Mouse (Mus musculus) hindbrain, embryonic 11.5 days (tissue): ENCODE data around the gene Mier1. TPM values are rescaled to one million over a fixed set of nuclear protein-coding genes. Genes with fewer than 3 reads are reported as not detected.
A peak's percentile ranks its signal among the peaks of the same experiment; 100 is the strongest.

Source experiments
- ATAC-seq: fragments of 200-750 bp; cut with Nextera tagmentation; 2 replicates; pipeline ENCODE4 v1.8.0; 2017; ENCODE audit warnings: mild to moderate bottlenecking, moderate TSS enrichment, moderate library complexity; ENCODE audit not compliant: low FRiP score
- DNase-seq: peaks from one replicate; pipeline ENCODE4 v3.0.0-alpha.2; 2015; ENCODE audit warnings: low spot score
- H3K27ac ChIP-seq: fragments of 300-500 bp; sonication (generic); 2 replicates; pipeline ENCODE4 v1.5.1; 2014; ENCODE audit warnings: mild to moderate bottlenecking, low read depth, low read length
- H3K27me3 ChIP-seq: fragments of 300-500 bp; sonication (generic); 2 replicates; pipeline ENCODE4 v1.6.1; 2014; ENCODE audit warnings: mild to moderate bottlenecking, low read length, moderate library complexity, mixed read lengths; ENCODE audit not compliant: control insufficient read depth, insufficient read depth
- H3K36me3 ChIP-seq: fragments of 300-500 bp; sonication (generic); 2 replicates; pipeline ENCODE4 v1.6.1; 2014; ENCODE audit warnings: mild to moderate bottlenecking, low read length, moderate library complexity, mixed read lengths; ENCODE audit not compliant: control insufficient read depth, insufficient read depth
- H3K4me1 ChIP-seq: fragments of 300-500 bp; sonication (generic); replicated peaks from 2 replicates; pipeline ENCODE4 v1.6.1; 2014; ENCODE audit warnings: low read length, mixed read lengths; ENCODE audit not compliant: control insufficient read depth, insufficient read depth
- H3K4me2 ChIP-seq: fragments of 300-500 bp; sonication (generic); replicated peaks from 2 replicates; pipeline ENCODE4 v1.6.1; 2014; ENCODE audit warnings: mild to moderate bottlenecking, low read depth, low read length
- H3K4me3 ChIP-seq: fragments of 300-500 bp; sonication (generic); 2 replicates; pipeline ENCODE4 v1.5.1; 2014; ENCODE audit warnings: low read depth, low read length
- H3K9ac ChIP-seq: fragments of 300-500 bp; sonication (generic); 2 replicates; pipeline ENCODE4 v1.6.1; 2014; ENCODE audit warnings: low read depth, low read length
- H3K9me3 ChIP-seq: fragments of 300-500 bp; sonication (generic); 2 replicates; pipeline ENCODE4 v1.6.1; 2016; ENCODE audit warnings: low read length; ENCODE audit not compliant: control insufficient read depth
- WGBS: fragments of 180-500 bp; shearing (Covaris S2); extraction: QIAGEN DNeasy Blood & Tissue Kit; methylation state at CpG from one replicate; pipeline ENCODE4 v1.1.7; 2014; 5-methylcytosine and 5-hydroxymethylcytosine counted together
- polyA plus RNA-seq: library from polyadenylated mRNA; unstranded; fragments of >200 nt; fragmentation: Nextera tagmentation; extraction: Ambion mirVana; gene quantifications from 2 replicates; pipeline ENCODE4 v1.2.1, GENCODE M21; 2014

Mier1 gene
- 33.6 and 48.8 TPM in 2 replicates for polyA plus RNA-seq

DNA sequence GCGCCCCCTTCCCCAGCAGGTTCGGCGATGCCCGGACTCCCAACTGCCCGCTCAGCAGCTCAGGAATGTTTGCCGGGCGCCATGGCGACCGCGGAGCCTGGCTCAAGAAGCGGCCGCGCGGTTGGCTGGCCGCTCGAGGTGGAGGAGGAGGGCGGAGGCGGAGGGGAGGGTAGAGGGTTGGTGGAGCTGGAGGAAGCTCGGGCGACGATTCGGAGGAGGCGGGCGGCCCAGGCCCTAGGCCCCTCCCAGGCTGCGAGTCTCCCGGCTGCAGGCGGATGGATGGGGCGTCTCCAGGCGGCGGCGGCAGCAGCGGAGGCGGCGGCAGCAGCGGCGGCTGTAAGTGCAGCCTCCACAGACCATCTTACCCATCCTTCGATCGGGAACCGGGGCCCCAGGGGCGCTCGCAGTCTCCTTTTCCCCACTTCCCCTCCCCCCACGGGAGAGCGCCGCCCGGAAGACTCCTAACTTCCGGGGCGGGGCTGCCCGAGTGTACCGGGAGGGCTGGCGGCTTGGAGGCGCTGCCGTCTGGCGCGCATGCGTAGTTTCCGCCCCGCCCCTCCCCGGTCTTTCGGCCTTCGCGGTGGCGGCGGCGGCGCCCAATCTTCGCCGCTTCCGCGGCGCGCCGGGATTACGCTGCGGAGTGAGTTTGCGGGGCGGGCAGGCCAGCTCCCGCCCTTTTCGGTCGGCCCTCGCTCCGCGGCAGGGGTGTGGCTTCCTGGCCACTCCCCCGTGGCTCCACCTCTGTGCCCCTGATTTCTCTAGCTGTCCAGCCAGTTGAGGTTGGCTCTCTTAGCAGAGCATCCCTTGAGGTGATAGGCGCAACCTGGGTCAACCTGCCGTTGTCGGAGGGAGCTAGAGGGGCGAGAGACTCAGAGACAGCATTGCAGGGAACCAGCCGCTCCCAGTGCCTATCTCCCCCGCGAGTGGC is at the start of gene Mier1, which contains the start of gene Wdr78:
Gene Mier1, plus strand, starts transcription at position 207 of the 928 bp plus-strand sequence.
Gene Wdr78, minus strand, starts transcription at position 372 of the 928 bp plus-strand sequence.
- under 1% methylated on average over 77 of the region's 90 CpGs for WGBS
- H3K9me3 ChIP-seq, result no peaks in the 10 kb centered on the region
- DNase-seq (peak; percentile 97), ATAC-seq (peak; percentile 99)
- peak within 1 kb of the TSS; percentile 100 for H3K27ac ChIP-seq
- H3K4me3 ChIP-seq, result peak within 1 kb of the TSS; percentile 78
- no peaks in the 10 kb centered on the region for H3K36me3 ChIP-seq
- peak within 1 kb of the TSS; percentile 72 for H3K4me2 ChIP-seq
- no peaks in the 10 kb centered on the region; the same call in 1 of the 2 replicates for H3K4me1 ChIP-seq
- H3K9ac ChIP-seq, result peak within 1 kb of the TSS; percentile 92
- H3K27me3 ChIP-seq, result no peaks in the 10 kb centered on the region; the same call in 1 of the 2 replicates

DNA sequence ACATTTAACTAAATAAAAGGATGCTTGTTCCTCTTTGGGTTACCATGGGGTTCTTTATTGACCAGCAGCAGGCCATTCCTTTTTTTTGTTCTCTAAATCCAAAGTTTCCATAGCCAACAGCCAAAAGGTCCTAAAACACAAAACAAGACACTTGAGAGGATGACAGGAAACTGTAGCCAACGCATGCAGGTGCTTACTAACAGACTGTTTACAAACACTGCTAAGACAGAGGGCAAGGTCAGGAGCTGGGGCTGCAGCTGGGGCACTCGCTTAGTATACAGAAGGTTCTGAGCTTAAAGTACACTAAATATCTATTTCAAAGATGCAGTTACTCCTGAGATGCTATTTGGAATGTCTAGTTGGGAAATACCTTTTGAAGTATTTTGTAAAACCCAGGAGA is 49.8 kb upstream of the Mier1 start:
- Histone ChIP-seq H3K9me3 (no peaks in the 10 kb centered on the region), H3K4me1 (no peaks in the 10 kb centered on the region), H3K27me3 (no peaks in the 10 kb centered on the region), H3K4me3 (no peak overlapping the region), H3K4me2 (no peak overlapping the region), H3K9ac (no peak overlapping the region), H3K36me3 (no peaks in the 10 kb centered on the region), H3K27ac (no peak overlapping the region)
- WGBS, result 85% methylated on average over 2 of the region's 2 CpGs
- DNase-seq, result no peak
- no peak for ATAC-seq

DNA sequence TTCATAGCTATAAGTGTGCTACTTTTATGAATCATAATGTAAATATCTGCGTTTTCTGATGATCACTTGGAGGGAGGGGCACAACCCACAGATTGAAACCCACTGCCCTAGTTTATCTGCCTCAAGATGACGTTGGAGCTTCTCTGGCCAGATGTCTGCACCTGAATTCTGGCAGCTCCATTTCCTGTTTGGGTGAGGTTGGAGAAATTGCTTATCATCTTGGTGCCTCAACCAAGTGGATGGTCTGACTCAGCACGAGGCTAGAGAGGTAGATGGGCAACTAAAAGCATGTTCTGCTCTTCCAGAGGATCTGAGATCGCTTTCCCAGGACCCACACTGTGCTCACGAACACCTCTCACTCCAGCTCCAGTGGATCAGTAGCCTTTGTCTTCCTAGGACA is 49.2 kb upstream of the Mier1 start:
- Histone ChIP-seq H3K4me3 (no peak overlapping the region), H3K4me1 (no peaks in the 10 kb centered on the region), H3K27me3 (no peaks in the 10 kb centered on the region), H3K36me3 (no peaks in the 10 kb centered on the region), H3K4me2 (no peak overlapping the region), H3K9me3 (no peaks in the 10 kb centered on the region), H3K27ac (no peak overlapping the region), H3K9ac (no peak overlapping the region)
- DNase-seq (no peak), ATAC-seq (no peak)
- WGBS, result 84% methylated on average over 5 of the region's 5 CpGs

DNA sequence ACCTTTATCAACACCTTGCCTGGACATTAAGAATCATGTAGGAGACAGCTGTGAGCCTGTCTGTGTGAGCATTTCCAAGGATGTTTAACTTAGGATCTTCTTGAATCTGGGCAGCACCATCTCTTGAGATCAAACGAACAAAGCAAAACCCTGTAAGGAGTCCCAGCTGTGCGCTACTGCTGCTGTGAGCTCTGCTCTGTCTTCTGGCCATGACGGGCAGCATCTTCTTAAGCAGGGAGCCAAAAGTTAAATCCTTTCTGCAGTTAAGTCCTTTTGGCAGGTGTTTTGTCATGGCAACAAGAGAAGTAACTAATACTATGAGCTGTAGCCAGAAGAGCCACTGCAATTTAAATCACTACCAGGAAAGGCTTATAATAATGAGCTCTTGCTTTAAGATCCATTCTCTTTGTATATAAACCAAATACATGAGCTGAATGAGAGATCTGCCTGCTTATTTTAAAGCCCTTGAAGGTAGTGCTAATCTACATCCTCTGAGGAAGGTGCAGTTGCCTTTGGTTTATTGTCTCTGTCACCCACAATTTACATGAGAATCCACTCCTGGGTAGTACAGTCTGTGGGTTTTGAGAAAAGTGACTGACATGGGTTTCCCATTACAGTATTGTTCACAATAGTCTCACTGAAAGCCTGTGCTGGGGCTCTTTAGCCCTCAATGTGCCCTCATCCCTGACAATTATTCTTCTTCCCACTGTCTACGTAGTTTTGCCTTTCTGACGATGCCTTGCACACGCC is 46.1 kb upstream of the Mier1 start:
- H3K9me3 ChIP-seq, result no peaks in the 10 kb centered on the region
- no peak overlapping the region for H3K4me2 ChIP-seq
- no peak overlapping the region for H3K4me3 ChIP-seq
- ATAC-seq (no peak), DNase-seq (no peak)
- H3K9ac ChIP-seq, result no peak overlapping the region
- no peaks in the 10 kb centered on the region for H3K36me3 ChIP-seq
- no peaks in the 10 kb centered on the region for H3K27me3 ChIP-seq
- WGBS, result 62% methylated on average over 6 of the region's 6 CpGs
- no peaks in the 10 kb centered on the region for H3K4me1 ChIP-seq
- H3K27ac ChIP-seq, result no peak overlapping the region

DNA sequence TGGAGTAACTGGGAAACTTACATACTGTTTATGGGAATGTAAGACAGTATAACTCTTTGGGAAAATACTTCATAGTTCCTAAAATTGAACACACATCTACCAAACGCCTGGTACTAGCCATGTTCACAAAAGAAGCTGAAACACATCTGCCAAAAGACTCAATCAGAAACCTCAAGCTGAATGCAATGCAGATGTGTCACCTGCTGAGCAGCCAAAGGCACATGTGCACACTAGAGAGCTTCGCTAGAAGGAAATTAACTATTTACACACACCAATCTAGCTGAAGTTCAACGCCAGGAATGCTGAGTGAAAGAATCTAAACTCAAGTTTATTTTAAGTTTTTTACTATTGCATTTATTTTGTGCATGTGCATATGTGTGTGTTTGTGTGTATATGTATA is 43.6 kb upstream of the Mier1 start:
- whole genome bisulfite sequencing, result 77% methylated on average over 3 of the region's 3 CpGs
- Histone ChIP-seq H3K4me2 (no peak overlapping the region), H3K36me3 (no peaks in the 10 kb centered on the region), H3K4me1 (no peaks in the 10 kb centered on the region), H3K9ac (no peak overlapping the region), H3K27me3 (no peaks in the 10 kb centered on the region), H3K9me3 (no peaks in the 10 kb centered on the region), H3K27ac (no peak overlapping the region), H3K4me3 (no peak overlapping the region)
- ATAC-seq (no peak), DNase-seq (no peak)

DNA sequence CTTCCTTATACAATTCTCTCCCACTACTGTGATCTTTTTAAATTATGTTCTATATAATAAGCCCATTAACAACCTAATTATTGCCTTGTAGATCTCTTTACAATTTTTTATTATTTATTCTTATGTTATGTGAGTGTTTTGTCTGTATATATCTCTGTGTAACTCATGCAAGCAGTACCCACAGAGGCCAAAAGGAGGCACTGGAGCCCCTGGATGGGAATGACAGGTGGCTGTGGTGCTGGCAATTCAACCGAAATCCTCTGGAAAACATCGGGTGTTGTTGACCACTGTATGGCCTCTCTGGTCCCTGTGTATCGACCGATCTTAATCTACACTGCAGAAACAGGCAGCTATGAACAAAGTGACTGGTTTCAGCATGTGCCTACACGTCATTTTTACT is 29.0 kb upstream of the Mier1 start:
- 90% methylated on average over 5 of the region's 5 CpGs for WGBS
- H3K27ac ChIP-seq, result no peak overlapping the region
- H3K9ac ChIP-seq, result no peak overlapping the region
- H3K27me3 ChIP-seq, result no peaks in the 10 kb centered on the region
- no peaks in the 10 kb centered on the region for H3K9me3 ChIP-seq
- no peak overlapping the region for H3K4me2 ChIP-seq
- H3K4me3 ChIP-seq, result no peak overlapping the region
- H3K4me1 ChIP-seq, result no peaks in the 10 kb centered on the region
- ATAC-seq (no peak), DNase-seq (no peak)
- no peaks in the 10 kb centered on the region for H3K36me3 ChIP-seq

DNA sequence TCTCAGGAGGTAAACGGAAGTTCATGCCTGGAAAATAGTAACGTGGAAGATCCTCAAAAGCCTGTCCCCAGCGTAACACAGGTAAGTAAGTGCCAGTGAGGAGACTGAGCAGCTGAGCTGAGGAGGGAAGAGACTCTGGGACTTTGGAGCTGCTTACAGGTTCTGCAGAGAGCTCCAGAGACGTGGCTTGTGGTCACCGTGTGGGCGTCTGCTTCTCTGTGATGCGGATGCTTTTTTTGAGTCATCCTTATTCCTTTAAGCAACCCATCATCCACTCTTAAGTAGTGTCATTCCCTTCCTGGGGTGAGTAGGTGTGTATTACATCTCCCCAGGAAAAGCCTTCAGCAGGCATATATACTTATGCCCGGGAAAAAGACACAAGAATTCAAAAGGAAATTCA is 18.3 kb upstream of the Mier1 start:
- H3K27ac ChIP-seq, result no peak overlapping the region
- H3K27me3 ChIP-seq, result no peaks in the 10 kb centered on the region
- 87% methylated on average over 8 of the region's 8 CpGs for WGBS

DNA sequence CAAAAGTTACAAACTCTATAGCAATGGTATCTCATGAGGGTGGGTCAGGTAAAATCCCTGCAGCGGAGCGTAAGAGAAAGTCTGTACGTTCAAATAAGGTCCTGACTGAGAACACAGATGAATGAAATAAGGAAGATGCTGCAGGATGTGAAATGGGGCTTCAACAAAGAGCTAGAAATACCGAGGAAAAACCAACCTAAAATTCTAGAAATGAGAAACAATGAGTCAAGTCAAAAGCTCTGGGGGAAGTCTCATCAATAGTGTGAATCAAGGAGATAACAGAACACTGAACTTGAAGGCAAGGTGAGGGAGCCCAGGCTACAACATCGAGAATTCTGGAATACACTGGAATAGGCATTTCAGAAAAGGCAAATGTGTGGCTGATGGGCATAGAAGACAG is 15.7 kb upstream of the Mier1 start:
- ATAC-seq, result no peak
- no peaks in the 10 kb centered on the region for H3K9me3 ChIP-seq

More for the DNA sequence above, 18.3 kb upstream of the Mier1 start:
- Histone ChIP-seq H3K9ac (no peak overlapping the region), H3K36me3 (no peaks in the 10 kb centered on the region), H3K9me3 (no peaks in the 10 kb centered on the region), H3K4me1 (no peaks in the 10 kb centered on the region), H3K4me3 (no peak overlapping the region), H3K4me2 (no peak overlapping the region)
- DNase-seq (no peak), ATAC-seq (no peak)

More for the DNA sequence above, 15.7 kb upstream of the Mier1 start:
- Histone ChIP-seq H3K36me3 (no peaks in the 10 kb centered on the region), H3K27me3 (no peaks in the 10 kb centered on the region), H3K27ac (no peak overlapping the region), H3K9ac (no peak overlapping the region), H3K4me2 (no peak overlapping the region), H3K4me1 (no peaks in the 10 kb centered on the region), H3K4me3 (no peak overlapping the region)
- no peak for DNase-seq
- 92% methylated on average over 5 of the region's 5 CpGs for WGBS
